Mouse (Mus musculus): Measurements from ENCODE around the gene Abcc4.

GRCm38 (mm10) chr14:118531539-118531938, 174.5 kb downstream of the Abcc4 start:
- TF ChIP-seq CHD2 (IDR thresholded peaks at IDR 0.05; ENCODE audit: low read length) (no peak), CTCF (conservative IDR thresholded peaks at IDR 0.05 in 1 of 2, IDR thresholded peaks at IDR 0.05 in 1 of 2; ENCODE audit: low read depth in 2 of 2, low read length in 2 of 2) (no peak), HCFC1 (IDR thresholded peaks at IDR 0.05; ENCODE audit: low read depth, low read length) (no peak), POLR2A (IDR thresholded peaks at IDR 0.05; ENCODE audit: low read depth, low read length) (no peak), POLR2AphosphoS2 (IDR thresholded peaks at IDR 0.05; ENCODE audit: low read depth, low read length) (no peak), USF1 (IDR thresholded peaks at IDR 0.05; ENCODE audit: low read depth, low read length) (no peak), ZKSCAN1 (IDR thresholded peaks at IDR 0.05; ENCODE audit: borderline replicate concordance, low read depth, low read length) (no peak), SIN3A (IDR thresholded peaks at IDR 0.05; ENCODE audit: low read length) (no peak)
